Mouse (Mus musculus) bone marrow, adult 2 months (tissue): ENCODE measurements around the gene Mrrf.

Experiments
- CTCF ChIP-seq: fragments of 200-500 bp; IDR thresholded peaks from 2 replicates; pipeline ENCODE4 v1.5.1; 2011; ENCODE audit warnings: low read length, control low read depth; ENCODE audit not compliant: control insufficient read depth, insufficient read depth
- POLR2A ChIP-seq: fragments of 200-500 bp; IDR thresholded peaks from 2 replicates; pipeline ENCODE4 v1.6.1; 2011; ENCODE audit warnings: low read depth, mild to moderate bottlenecking, control low read depth, low read length, borderline replicate concordance; ENCODE audit not compliant: control insufficient read depth

DNA sequence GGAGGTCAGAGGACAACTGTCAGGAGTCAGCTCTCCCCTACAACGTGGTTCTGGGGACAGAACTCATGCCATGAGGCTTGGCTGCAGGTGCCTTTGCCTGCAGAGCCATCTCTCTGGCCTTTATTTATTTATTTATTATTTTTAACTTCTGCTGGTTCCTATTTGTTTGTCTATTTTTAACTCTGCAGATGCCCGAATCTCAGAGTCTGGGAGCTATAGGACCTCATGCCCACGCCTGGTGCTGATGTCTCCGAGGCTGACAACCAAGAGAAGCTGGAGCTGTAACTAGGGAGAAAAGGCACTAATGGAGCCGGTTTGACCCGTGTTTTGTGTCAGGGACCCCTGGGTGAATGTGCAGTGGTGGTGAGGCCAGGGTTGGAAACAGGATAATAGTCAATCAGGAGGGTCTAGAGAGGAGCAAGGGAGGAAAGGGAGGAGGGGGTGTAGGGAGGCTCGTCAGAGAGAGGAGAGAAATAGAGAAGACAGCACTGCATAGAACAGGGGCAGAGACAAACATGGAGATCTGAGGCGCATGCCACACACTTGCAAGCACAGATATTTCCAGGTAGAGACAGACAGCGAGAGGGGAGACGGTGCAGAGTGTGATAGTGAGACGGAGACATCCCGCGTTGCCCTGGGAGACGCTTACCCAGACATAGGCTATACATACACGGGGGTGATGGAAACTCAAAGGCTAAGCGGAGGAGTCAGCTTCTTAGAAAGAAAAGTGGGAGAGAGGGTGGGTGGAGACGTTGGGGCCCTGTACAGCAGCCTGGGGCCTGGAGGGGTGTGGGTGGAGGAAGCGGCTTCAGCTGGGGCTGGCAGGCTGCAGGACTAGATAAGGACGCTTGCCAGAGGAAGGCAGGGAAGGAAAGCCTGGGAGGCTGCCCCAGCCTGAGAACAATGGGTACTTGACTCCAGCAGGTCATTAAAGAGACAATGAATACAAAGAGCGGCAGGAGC is 62.0 kb downstream of the Mrrf start:
- no peak for TF ChIP-seq POLR2A
- TF ChIP-seq CTCF: no peak
